Mouse (Mus musculus): ENCODE data around the gene Krtap4-1. TPM values are rescaled to one million over a fixed set of nuclear protein-coding genes. Genes with fewer than 3 reads are reported as not detected.
A peak's percentile ranks its signal among the peaks of the same experiment; 100 is the strongest.
"Not testable (repeated sequence)": the region's sequence is repeated elsewhere in the genome, so short reads cannot be mapped to it uniquely, and the experiment has no call there.

The Krtap4-1 gene
- polyA plus RNA-seq, 1 experiment: not detected

DNA sequence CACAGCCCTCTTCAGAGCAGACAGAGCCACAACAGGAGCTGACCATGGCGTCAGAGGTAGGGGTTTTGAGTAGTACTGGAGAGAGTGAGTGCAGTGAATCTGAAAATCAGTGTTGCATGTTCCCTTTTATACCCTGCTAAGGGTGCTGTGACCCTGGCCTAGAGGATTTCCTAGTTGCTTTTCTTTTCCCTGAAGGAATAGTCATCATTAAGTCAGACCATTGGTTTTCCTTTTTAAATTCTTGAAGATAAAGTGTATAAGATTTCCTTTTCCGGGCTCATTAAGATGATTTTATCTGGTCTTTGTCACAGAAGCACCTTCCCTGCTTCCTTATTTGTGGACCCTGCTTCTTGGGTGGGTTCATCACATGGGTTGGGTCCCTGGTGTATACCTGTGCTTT is 22.1 kb upstream of the Krtap4-1 start, which contains the start of gene Gm11555:
Gm11555 (minus strand) TSS at position 101 of the 400 bp plus-strand sequence.
- Histone ChIP-seq H3K4me3 (ENCODE audit: insufficient read depth, poor library complexity, severe bottlenecking) (no peak within 1 kb of the TSS), H3K36me3 (ENCODE audit: control insufficient read depth, insufficient read depth) (no peaks in the 10 kb centered on the region), H3K79me2 (ENCODE audit: control insufficient read depth, insufficient read depth) (no peaks in the 10 kb centered on the region), H3K79me3 (ENCODE audit: low read depth) (no peaks in the 10 kb centered on the region), H3ac (ENCODE audit: control insufficient read depth, insufficient read length, low read depth) (no peak within 1 kb of the TSS), H3K27me3 (ENCODE audit: control insufficient read depth, insufficient read depth, insufficient read length) (no peaks in the 10 kb centered on the region)
- TF ChIP-seq MYOD1 (IDR thresholded peaks at IDR 0.05; ENCODE audit: control insufficient read depth, insufficient read length, low read depth): no peak
- no peak for TF ChIP-seq MAX (IDR thresholded peaks at IDR 0.05)
- TF ChIP-seq CEBPB (IDR thresholded peaks at IDR 0.05; ENCODE audit: low read depth): no peak
- TF ChIP-seq CTCF (IDR thresholded peaks at IDR 0.05; ENCODE audit: control insufficient read depth, insufficient read depth, insufficient read length): no peak
- TF ChIP-seq USF1 (IDR thresholded peaks at IDR 0.05; ENCODE audit: low read depth): no peak
- TF ChIP-seq MYOG (IDR thresholded peaks at IDR 0.05; ENCODE audit: control insufficient read depth, extremely low read depth, insufficient read length): no peak
- TF ChIP-seq FOSL1 (IDR thresholded peaks at IDR 0.05; ENCODE audit: insufficient read depth, low read length, poor library complexity, severe bottlenecking): no peak

GRCm38 (mm10) chr11:99646444-99646843 is 18.4 kb upstream of the Krtap4-1 start:
- H3K36me3 ChIP-seq (ENCODE audit: control insufficient read depth, insufficient read depth): no peaks in the 10 kb centered on the region
- H3K27me3 ChIP-seq (ENCODE audit: control insufficient read depth, insufficient read depth, insufficient read length): no peaks in the 10 kb centered on the region
- no peaks in the 10 kb centered on the region for H3K79me3 ChIP-seq (ENCODE audit: low read depth)
- no peak overlapping the region for H3K4me3 ChIP-seq (ENCODE audit: insufficient read depth, poor library complexity, severe bottlenecking)
- no peaks in the 10 kb centered on the region for H3K79me2 ChIP-seq (ENCODE audit: control insufficient read depth, insufficient read depth)
- no peak overlapping the region for H3ac ChIP-seq (ENCODE audit: control insufficient read depth, insufficient read length, low read depth)
- TF ChIP-seq FOSL1 (IDR thresholded peaks at IDR 0.05; ENCODE audit: insufficient read depth, low read length, poor library complexity, severe bottlenecking) (no peak), MAX (IDR thresholded peaks at IDR 0.05) (no peak), MYOD1 (IDR thresholded peaks at IDR 0.05; ENCODE audit: control insufficient read depth, insufficient read length, low read depth) (no peak), MYOG (IDR thresholded peaks at IDR 0.05; ENCODE audit: control insufficient read depth, extremely low read depth, insufficient read length) (no peak), CTCF (IDR thresholded peaks at IDR 0.05; ENCODE audit: control insufficient read depth, insufficient read depth, insufficient read length) (no peak), USF1 (IDR thresholded peaks at IDR 0.05; ENCODE audit: low read depth) (no peak), CEBPB (IDR thresholded peaks at IDR 0.05; ENCODE audit: low read depth) (no peak)

DNA sequence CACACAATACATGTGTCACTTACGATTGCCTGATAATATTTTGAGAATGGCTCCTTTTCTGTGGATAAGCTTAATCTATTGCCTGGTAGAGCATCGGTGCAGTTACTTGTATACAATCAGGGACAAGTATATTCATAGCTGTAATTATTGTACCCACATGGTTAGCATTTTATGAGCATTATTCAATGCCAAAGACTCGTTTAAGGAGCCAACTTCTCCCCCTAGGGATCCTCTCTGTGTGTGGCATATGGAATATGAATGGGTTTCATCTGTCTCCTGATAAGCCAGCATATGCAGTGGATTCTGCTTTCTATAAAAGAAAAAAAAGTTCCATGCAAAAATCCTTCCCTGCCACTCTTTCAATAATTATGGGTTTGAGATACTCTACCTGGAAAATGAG is 16.3 kb upstream of the Krtap4-1 start:
- no peaks in the 10 kb centered on the region for H3K79me2 ChIP-seq (ENCODE audit: control insufficient read depth, insufficient read depth)
- no peak overlapping the region for H3ac ChIP-seq (ENCODE audit: control insufficient read depth, insufficient read length, low read depth)
- no peak for TF ChIP-seq FOSL1 (IDR thresholded peaks at IDR 0.05; ENCODE audit: insufficient read depth, low read length, poor library complexity, severe bottlenecking)
- TF ChIP-seq MYOG (IDR thresholded peaks at IDR 0.05; ENCODE audit: control insufficient read depth, extremely low read depth, insufficient read length): no peak
- no peak for TF ChIP-seq CTCF (IDR thresholded peaks at IDR 0.05; ENCODE audit: control insufficient read depth, insufficient read depth, insufficient read length)
- no peak for TF ChIP-seq CEBPB (IDR thresholded peaks at IDR 0.05; ENCODE audit: low read depth)
- TF ChIP-seq MAX (IDR thresholded peaks at IDR 0.05): no peak
- TF ChIP-seq USF1 (IDR thresholded peaks at IDR 0.05; ENCODE audit: low read depth): no peak
- no peak for TF ChIP-seq MYOD1 (IDR thresholded peaks at IDR 0.05; ENCODE audit: control insufficient read depth, insufficient read length, low read depth)
- no peak overlapping the region for H3K4me3 ChIP-seq (ENCODE audit: insufficient read depth, poor library complexity, severe bottlenecking)
- no peaks in the 10 kb centered on the region for H3K27me3 ChIP-seq (ENCODE audit: control insufficient read depth, insufficient read depth, insufficient read length)
- no peaks in the 10 kb centered on the region for H3K79me3 ChIP-seq (ENCODE audit: low read depth)
- H3K36me3 ChIP-seq (ENCODE audit: control insufficient read depth, insufficient read depth): no peaks in the 10 kb centered on the region

DNA sequence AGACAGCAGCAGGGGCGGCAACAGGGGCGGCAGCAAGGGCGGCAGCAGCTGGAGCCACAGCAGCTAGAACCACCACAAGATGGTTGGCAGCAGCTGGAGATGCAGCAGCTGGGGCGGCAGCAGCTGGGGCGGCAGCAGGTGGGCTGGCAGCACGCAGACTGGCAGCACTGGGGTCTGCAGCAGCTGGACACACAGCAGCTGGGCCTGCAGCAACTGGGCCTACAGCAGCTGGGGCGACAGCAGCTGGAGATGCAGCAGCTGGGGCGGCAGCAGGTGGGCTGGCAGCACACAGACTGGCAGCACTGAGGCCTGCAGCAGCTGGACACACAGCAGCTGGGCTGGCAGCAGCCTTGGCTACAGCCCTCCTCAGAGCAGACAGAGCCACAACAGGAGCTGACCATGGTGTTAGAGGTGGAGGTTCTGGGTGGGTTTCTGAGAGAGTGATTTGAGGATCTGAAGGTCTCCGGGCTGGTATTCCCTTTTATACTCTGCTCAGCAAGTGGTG is 15.6 kb upstream of the Krtap4-1 start, which contains the start of gene Krtap4-7:
Krtap4-7 (minus strand) TSS at position 455 of the 505 bp plus-strand sequence.
- H3K27me3 ChIP-seq (ENCODE audit: control insufficient read depth, insufficient read depth, insufficient read length); H3K4me3 ChIP-seq (ENCODE audit: insufficient read depth, poor library complexity, severe bottlenecking); H3K79me3 ChIP-seq (ENCODE audit: low read depth); H3ac ChIP-seq (ENCODE audit: control insufficient read depth, insufficient read length, low read depth); H3K79me2 ChIP-seq (ENCODE audit: control insufficient read depth, insufficient read depth); H3K36me3 ChIP-seq (ENCODE audit: control insufficient read depth, insufficient read depth): not testable (repeated sequence)
- TF ChIP-seq MYOD1 (IDR thresholded peaks at IDR 0.05; ENCODE audit: control insufficient read depth, insufficient read length, low read depth): peak; percentile 87

- TF ChIP-seq MYOD1 (IDR thresholded peaks at IDR 0.05; ENCODE audit: control insufficient read depth, insufficient read length, low read depth) (no peak), CEBPB (IDR thresholded peaks at IDR 0.05; ENCODE audit: low read depth) (no peak), CTCF (IDR thresholded peaks at IDR 0.05; ENCODE audit: control insufficient read depth, insufficient read depth, insufficient read length) (no peak), MYOG (IDR thresholded peaks at IDR 0.05; ENCODE audit: control insufficient read depth, extremely low read depth, insufficient read length) (no peak), FOSL1 (IDR thresholded peaks at IDR 0.05; ENCODE audit: insufficient read depth, low read length, poor library complexity, severe bottlenecking) (no peak), USF1 (IDR thresholded peaks at IDR 0.05; ENCODE audit: low read depth) (no peak), MAX (IDR thresholded peaks at IDR 0.05) (no peak)
- Histone ChIP-seq H3K4me3 (ENCODE audit: insufficient read depth, poor library complexity, severe bottlenecking) (no peak overlapping the region), H3K36me3 (ENCODE audit: control insufficient read depth, insufficient read depth) (no peaks in the 10 kb centered on the region), H3K79me3 (ENCODE audit: low read depth) (no peaks in the 10 kb centered on the region), H3K27me3 (ENCODE audit: control insufficient read depth, insufficient read depth, insufficient read length) (no peaks in the 10 kb centered on the region), H3K79me2 (ENCODE audit: control insufficient read depth, insufficient read depth) (no peaks in the 10 kb centered on the region), H3ac (ENCODE audit: control insufficient read depth, insufficient read length, low read depth) (no peak overlapping the region)
Measured at GRCm38 (mm10) chr11:99640926-99641325, 12.9 kb upstream of the Krtap4-1 start.

- H3K79me3 ChIP-seq (ENCODE audit: low read depth): no peaks in the 10 kb centered on the region
- TF ChIP-seq MYOG (IDR thresholded peaks at IDR 0.05; ENCODE audit: control insufficient read depth, extremely low read depth, insufficient read length): no peak
- no peak for TF ChIP-seq FOSL1 (IDR thresholded peaks at IDR 0.05; ENCODE audit: insufficient read depth, low read length, poor library complexity, severe bottlenecking)
- TF ChIP-seq MYOD1 (IDR thresholded peaks at IDR 0.05; ENCODE audit: control insufficient read depth, insufficient read length, low read depth): no peak
- no peak for TF ChIP-seq USF1 (IDR thresholded peaks at IDR 0.05; ENCODE audit: low read depth)
- TF ChIP-seq MAX (IDR thresholded peaks at IDR 0.05): no peak
- TF ChIP-seq CEBPB (IDR thresholded peaks at IDR 0.05; ENCODE audit: low read depth): no peak
- TF ChIP-seq CTCF (IDR thresholded peaks at IDR 0.05; ENCODE audit: control insufficient read depth, insufficient read depth, insufficient read length): no peak
- H3K36me3 ChIP-seq (ENCODE audit: control insufficient read depth, insufficient read depth): no peaks in the 10 kb centered on the region
- H3K79me2 ChIP-seq (ENCODE audit: control insufficient read depth, insufficient read depth): no peaks in the 10 kb centered on the region
- no peak overlapping the region for H3ac ChIP-seq (ENCODE audit: control insufficient read depth, insufficient read length, low read depth)
- no peak overlapping the region for H3K4me3 ChIP-seq (ENCODE audit: insufficient read depth, poor library complexity, severe bottlenecking)
- no peaks in the 10 kb centered on the region for H3K27me3 ChIP-seq (ENCODE audit: control insufficient read depth, insufficient read depth, insufficient read length)
Measured at GRCm38 (mm10) chr11:99637086-99637485, 9.0 kb upstream of the Krtap4-1 start.
